Mouse (Mus musculus) heart, adult 11 months (tissue): ENCODE measurements around the gene Lgr4.
A peak's percentile ranks its signal among the peaks of the same experiment; 100 is the strongest.
"Not testable (repeated sequence)": the region's sequence is repeated elsewhere in the genome, so short reads cannot be mapped to it uniquely, and the experiment has no call there.

Experiments
- DNase-seq: peaks from one replicate; pipeline ENCODE4 v3.0.0; 2022

Lgr4 gene

DNA sequence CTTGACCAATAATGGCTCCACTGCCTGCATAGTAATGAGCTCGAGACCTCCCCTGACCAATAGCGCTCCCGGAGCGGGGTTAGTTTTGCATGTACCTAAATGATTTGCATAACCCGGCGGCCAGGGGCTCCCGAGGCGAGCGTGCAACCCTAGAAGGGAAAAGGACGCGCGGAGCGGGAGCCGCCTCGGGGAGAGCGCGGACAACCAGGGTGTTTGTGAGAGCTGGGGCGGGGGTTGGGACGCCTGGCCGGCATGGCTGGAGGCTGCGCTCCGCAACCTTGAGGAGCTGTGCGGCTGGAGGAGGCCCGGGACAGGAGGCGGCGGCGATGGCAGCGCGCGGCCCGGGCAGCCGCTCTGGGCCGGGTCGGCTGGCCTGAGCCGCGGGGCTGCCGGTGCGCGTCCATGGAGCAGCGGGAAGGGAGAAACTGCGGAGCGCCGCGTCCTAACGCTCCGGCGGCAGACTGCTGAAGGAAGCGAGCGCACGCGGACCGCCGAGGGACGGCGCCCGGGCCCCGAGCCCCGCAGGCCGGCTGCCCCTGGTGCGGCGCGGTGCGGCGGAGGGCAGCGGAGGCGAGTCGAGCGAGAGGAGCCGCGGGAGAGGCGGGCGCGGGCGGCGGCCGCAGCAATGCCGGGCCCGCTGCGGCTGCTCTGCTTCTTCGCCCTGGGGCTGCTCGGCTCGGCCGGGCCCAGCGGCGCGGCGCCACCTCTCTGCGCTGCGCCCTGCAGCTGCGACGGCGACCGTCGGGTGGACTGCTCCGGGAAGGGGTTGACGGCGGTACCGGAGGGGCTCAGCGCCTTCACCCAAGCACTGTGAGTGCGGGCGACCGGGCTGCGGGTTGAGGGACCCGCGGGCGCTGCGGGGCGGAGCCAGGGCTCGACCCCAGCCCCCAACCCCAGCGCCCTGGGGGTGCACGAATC, at the start of gene Lgr4:
TSS of gene Lgr4 (plus strand) at position 152 of the 918 bp plus-strand sequence.
- DNase-seq = peak; percentile 100

DNA sequence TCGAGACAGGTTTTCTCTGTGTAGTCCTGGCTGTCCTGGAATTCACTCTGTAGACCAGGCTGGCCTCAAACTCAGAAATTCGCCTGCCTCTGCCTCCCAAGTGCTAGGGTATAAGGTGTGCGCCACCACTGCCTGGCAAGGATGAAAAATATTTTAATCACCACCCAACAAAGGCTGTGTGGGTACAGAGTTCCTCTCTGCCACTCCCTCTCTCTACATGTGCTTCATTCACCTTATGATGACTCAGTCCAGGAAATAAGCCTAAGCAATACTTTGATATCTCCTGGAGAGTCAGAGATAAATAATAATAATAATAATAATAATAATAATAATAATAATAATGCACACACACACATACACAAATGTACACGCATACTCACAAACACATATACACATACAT, 38.0 kb upstream of the Lgr4 start:
- not testable (repeated sequence) for DNase-seq

DNA sequence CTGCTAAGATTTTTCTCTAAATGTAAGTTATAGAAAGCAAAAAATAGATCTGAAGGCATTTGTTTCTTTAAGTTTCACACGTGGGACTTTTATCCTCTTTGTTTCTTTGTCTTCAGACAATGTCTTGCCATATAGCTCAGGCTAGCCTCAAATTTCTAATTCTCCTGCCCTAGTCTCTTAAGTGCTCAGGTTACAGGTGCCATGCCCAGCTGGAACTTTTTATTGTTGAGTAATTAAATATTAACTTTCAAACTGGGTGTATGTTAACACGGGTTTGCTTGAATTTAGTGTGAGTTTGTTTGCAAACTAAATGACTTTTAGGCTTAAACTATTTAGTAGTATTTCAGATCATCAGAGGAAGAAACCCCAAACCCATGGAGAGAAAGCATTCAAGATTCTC, 36.3 kb upstream of the Lgr4 start:
- no peak for DNase-seq

DNA sequence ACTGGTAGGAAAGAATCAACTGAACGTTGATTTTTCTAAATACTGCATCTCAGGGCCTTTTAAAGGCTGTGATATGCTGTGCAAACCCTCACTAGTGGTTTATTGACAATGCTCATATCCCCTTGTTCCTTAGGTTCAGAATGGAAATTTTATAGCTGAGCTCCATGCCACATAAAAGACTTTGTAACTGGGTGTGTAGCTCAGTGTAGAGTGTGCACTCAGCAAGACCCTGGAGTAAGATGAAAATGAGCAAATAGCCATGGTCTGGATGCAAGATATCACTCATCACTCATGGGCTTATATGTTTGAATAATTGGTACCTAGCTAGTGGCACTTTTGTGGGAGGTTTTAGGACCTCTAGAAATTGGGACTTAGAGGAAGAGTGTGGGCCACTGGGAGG, 35.8 kb upstream of the Lgr4 start:
- no peak for DNase-seq

DNA sequence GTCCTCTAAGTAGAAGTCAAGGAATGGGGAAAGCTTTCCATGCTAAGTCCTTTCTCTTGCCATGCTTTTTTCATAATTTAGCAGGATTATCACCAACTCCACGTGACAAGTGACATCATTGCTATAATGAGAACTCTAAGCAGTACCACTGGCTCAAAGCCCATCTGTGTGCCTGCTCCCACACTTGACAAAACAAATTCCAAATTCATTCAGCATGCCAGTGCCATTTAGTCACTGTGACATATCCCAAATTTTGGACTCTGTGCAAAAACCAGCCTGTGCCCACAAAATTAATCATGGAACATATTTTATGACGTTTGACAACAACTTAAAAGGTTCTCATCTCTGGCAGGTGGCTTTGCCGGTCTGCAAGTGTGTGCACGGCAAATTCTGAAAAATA, 33.3 kb upstream of the Lgr4 start:
- no peak for DNase-seq

DNA sequence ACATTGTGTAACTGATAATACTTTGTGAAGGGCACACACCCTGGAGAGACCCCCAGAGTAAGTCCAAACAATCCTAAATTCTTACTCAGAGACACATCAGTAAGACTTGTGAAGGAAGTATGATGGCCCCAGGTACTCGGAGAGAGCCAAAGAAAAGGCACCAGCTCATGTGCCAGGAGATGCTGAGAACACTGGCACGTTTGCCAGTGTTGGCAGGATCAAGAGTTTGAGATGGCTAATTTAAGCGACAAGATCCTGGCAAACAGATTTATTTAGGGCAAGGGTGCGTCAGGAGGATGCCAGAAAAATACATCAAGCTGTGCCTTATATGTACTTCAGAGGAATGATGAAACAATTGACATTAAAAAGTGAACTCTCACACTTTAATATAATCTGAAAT, 32.9 kb upstream of the Lgr4 start:
- peak; percentile 94 for DNase-seq

DNA sequence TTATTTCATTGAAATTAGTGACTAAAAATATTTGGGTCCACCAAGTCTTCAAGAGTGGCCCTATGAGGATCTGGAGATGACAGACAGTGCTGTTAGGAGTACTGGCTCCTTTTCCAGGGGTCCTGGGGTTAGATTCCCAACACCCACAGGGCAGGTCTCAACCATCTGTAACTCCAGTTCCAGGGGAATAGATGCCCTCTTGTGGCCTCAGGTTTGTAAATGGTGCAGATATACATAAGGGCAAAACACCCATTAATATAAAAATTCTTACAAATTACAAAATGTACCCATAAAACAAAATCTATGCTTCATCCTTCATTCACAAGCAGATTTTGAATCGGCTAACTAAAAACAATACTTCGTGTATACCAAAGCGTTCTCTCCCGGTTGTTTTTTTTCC, 27.4 kb upstream of the Lgr4 start:
- no peak for DNase-seq

DNA sequence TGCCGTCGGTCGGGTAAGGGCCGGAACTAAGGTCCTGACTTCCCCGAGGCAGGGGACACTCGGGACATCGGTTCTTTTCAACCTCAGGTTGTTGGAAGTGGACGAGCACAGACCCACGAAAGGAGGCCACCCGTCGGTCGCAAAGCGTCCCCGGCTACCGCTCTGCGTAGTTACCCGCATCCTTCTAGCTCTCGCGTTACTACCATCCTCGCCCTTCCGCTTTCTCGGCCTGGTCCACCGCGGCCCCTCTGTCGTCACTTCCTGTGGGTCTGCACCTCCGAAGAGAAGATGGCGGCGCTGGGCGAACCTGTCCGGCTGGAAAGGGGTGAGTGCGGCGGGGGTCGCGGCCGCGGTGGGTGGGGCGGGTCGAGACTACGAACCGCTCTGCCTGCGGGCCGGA, 26.9 kb upstream of the Lgr4 start, which contains the start of gene Lin7c:
TSS of gene Lin7c (plus strand) at position 257 of the 400 bp plus-strand sequence.
- peak; percentile 100 for DNase-seq

DNA sequence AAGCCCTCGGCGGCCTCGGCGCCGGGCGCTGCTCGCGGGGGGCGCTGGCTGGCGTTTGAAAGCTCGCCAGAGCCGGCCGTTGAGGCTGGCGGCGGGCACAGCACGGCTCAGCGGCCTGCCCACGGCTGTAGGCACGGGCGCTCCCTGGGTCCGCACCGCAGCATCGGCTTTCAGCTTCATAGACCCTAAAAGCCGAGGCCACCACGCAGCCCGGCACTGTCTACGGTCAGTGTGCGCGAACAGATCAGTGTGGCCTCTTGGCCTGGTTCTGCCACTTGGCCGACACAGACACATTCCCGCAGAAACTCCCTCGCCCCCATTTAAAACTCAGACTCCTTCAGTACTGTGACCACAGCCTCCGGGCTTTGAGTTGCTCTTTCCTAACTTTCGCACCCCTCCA, 26.4 kb upstream of the Lgr4 start:
- no peak for DNase-seq

DNA sequence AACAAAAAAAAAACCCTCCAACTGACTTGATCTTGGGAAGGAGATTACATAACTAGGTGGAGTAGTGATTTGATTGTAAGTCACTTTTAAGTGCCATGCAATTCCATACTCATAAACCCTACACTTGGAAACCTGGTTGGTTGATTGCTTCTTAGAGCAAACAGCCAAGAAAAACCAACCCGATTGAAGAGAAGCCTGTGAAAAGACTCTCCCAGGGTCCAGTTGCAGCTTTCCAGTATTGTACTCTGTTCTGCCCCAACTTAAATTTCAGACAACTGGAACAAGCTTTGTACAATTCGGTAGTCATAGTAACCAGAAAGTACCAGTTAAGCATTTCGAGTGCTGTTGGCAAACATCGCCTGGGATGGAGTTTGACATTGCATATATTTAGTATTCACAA, 26.0 kb upstream of the Lgr4 start:
- DNase-seq = no peak

DNA sequence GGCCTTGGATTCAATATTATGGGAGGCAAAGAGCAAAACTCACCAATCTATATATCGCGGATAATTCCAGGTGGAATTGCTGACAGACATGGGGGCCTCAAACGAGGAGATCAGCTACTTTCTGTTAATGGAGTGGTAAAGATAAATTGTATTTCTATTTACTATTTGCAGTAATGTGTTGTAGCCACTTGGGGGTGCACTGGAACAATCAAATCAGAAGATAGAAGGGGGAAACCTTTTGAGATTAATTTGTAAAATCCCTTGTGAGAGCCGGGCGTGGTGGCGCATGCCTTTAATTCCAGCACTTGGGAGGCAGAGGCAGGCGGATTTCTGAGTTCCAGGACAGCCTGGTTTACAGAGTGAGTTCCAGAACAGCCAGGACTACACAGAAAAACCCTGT, 21.1 kb upstream of the Lgr4 start:
- no peak for DNase-seq

DNA sequence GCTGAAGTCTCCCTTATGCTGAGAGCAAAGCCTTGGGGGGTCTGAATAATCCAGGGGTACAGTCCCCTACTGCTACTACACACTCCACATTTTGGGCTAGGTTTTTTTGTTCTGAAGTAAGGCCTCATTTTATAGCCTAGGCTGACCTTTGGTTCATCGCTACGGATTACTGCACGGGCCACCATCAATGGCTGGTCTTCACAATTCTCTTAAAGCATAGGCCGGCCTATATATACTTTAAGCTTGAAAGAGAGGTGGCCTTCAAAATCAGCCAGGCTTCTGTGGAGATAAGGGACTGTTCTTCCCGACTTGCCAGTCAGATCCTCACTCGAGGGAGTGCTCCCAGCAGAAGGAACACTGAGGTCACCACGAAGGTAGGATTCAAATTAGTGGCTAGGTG, 14.6 kb upstream of the Lgr4 start:
- DNase-seq = no peak

DNA sequence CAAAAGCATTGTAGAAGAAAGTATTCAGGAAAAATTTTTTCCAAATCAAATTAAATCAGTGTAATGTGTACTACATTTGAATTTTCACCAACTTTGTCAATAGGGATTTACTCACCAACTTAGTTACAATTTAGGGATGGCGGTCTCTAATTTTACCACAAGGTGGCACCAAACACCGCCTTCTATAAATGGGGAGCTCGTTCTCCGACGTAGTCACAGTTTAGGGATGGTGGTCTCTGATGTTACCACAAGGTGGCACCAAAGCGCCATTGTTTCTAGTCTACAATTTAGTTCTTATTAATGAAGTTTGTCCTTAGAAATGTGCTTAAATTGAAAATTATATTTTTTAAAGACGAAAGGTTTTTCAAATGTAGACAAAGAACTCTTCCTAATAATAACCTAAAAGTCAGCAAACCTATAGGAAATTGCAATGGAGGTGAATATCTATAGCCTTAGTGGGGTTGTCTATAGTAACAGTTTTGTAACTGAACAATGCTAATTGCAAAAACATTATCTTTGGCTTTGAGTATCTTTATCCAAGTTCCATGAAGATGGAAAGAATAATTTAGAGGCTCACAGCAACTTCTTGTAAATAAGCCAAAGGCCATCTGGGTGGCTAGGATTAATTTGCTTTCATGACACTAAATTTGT, 13.2 kb upstream of the Lgr4 start:
- DNase-seq = peak; percentile 95

DNA sequence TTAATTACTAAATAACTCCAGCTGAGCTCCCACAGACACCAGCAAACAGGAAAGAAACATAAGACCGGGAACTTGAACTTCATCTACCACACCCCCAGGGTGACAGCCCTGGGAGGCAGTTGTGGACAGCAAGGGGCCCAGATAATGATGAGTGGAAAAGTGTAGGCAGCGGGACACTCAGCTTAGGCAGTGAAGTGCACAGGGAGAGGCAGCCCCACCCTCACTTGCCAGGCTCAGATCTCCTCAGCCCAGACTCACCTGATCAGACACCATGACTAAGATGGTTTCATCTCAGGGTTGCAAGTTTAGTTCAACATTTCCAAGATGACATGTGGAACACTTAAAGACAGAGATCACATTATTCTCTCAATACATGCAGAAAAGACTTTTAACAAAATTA, 8.3 kb upstream of the Lgr4 start:
- DNase-seq = no peak

DNA sequence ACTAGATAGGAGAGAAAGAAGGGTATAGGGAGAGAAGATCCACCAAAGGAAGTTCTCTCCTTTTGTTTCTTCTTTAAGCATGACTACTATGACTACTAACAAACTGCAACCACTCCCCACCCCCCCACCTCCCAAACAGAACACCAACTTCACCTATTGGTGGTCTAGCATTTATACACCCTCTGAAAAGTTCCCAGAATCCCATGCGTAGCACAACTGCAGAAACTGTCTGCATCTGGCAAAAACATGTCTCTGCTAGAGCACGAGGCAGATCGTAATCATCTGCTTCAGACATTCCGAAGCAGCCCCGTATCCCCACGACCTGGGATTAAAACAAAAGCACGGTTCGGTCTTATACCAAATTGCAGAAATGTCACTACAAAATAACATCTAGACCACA, 5.2 kb upstream of the Lgr4 start:
- DNase-seq = no peak

DNA sequence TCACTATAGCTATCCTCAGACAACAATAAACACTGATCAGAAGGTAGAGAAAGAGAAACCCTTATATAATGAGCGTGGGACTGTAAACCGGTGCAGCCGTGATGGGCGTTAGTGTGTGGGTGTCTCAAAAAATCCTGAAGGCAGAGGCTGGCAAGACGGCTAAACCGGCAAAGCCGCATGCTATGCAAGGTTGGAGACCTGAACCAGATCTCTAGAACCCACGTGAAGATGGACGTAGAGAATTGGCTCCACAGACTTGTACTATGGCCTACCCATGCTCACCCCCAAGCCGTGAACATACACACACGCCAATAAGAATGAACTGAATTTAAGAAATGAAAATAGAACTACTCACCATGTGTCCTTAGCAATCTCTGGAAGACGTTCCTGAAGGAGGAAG, 4.7 kb upstream of the Lgr4 start:
- no peak for DNase-seq

DNA sequence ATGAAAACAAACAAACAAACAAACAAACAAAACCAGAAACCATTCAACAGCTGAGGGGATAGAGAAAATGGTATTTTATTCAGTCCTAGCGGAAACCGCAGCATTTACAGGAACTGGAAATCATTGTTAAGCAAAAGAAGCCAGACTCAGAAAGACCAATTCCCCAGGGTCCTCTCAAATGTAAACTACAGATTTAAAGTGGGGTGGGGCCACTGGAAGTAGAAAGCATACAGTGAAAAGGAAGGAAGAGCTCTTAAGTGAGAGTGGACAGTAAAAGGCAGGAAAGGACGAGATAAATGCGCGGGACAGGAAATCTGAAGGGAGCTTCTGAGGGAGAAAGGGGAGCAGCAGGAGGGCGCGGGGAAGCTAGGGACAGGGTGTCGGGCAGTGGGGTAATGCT, 4.2 kb upstream of the Lgr4 start:
- no peak for DNase-seq

DNA sequence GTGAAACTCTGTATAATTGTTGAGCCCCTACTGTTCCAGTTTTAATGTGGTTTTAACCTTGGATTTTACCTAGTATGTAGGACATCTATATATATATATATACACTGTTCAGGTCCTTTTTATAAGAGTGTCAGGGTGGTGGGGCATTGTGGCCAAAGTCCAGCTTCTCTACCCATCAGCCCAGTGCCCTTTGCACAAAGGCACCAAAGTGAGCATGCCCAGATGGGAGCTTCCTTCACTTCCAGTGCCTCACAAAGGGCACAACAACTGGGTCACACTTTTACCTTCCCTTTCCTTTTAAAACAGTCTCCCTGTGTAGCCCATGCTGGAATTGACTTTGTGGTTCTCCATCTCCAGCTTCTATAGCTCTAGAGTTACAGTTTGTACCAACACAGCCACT, 2.8 kb upstream of the Lgr4 start:
- no peak for DNase-seq

DNA sequence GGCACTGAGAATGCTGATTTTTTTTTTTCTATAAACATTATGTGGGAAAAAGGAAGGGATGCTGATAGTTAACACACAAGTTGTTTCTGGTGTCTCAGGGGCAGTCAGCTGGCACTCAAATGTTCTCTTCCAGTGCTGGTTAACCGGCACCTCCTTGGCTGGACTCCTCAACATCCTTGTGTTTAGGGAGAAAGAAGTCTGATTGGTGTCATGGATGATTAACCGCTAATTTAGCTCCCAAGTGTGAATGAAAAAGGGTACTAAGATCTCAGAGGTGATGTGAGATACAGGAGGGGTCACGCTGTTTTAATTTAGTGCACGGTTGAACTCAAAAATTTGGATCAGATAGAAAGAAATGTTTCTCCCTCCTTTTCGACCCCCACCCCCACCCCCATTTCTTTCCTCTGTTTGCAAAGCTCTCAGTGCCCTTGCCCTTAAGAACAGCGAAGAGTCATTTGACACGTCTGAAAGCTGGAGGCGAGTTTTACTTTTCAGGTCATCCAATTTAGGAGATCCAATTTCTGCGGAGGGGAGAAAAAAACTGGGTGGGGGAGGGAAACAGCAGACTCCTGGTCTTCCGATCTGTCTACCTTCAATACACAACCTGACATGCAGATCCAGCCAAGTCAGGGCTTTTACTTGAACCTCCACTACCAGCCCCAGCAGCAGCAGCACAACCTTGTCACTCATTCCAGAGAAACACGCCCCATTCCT, 508 bp upstream of the Lgr4 start:
- no peak for DNase-seq

DNA sequence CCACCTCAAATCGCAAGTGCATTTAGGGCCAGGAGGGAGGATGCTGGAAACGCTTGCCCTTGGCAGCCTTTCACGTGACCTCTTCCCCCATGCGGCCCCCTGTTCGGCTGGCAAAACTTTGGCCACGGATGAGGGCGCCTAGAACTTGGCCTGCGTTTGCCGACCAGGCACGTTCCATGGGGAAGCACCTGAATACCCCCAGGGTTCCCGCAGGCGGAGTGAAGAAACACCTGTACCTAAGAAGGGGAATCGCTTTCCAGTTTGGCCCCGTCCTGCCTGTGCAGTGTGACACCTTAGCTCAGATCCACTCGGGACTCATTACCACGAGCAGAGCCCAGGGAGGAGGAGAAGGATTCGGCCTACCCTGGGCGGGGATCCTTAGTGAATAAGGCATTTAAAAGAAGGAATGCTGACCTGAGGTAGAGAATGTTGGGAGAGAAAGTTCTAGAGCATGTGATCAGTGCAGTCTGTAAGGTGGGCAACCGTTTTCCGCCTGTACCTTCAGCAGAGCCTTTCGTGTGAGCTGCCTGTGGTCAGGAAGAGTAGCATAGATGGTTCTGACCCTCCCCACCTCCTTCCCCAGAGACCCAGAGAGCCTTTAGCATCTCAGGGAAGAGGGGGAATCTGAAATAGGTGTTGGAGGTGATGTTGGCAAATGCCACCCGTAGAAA, 1.3 kb downstream of the Lgr4 start:
- DNase-seq = peak; percentile 91

DNA sequence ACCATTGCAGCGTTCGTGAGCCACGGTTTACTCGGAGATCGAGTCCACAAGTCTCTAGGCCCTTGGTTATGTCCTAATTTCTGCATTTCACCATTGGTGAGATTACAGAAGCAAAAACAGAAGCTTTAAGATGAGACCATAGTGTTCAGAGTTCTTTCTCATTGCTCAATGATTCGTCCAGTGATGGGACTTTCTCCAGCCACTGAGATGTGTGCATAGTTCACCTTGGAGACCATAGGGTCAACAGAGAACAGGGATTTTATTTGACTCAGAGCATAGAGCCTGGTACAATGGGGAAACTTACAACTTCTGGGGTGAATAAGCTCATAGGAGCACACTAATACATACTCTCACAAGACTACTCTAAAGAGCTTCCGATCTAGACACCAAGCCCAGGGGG, 3.0 kb downstream of the Lgr4 start:
- DNase-seq = no peak

DNA sequence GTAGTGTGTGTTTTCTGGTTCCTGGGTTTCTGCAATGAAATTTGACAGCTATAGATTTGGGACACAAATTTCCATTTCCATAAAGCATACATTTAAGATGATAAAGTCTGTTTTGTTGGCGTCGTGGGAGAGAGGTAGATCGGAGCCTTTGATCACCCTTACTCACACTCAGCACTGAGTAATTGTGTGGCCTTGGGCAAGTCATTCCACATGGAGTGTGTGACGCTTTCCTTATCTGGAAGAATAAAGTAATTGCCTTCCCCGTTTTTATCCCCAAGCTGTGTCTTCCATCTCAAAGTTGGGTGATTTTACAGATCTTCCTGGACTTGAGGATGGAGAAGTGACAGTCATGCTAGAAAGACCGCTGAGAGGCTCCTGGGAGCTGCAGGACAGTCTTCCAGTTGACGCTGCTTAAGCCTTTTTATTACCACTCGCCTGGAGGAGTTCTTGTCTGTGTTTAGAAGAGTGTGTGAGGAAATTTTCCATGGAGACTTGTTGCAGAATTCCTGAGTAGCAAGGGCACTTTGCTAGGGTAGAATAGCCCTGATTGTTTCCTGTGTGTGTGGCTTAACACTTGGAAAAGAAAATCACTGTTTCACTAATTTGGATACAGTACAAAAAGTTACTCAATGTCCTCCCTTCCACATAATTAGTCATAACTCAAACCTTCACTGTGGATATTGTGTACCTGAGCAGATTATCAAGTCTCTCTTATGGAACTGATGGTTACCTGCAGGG, 4.0 kb downstream of the Lgr4 start:
- DNase-seq = no peak

DNA sequence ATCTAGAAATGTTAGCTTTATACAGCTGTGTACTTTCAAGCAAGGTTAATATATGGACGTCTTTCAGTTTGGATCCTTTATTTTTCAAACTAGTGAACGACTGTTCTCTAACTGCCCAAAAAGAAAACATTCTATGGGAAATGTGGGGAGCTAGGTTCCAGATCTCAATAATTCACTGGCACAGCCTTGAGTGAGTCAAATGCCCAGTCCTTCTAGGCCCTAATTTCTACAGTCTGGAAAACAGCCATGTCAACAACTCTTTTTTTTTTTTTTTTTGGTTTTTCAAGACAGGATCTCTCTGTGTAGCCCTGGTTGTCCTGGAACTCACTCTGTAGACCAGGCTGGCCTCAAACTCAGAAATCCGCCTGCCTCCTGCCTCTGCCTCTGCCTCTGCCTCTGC, 4.9 kb downstream of the Lgr4 start:
- DNase-seq = no peak
